Mouse (Mus musculus): Measurements from ENCODE around the gene Abca13.

Gene Abca13

GRCm38 (mm10) chr11:9684952-9685351 lies 493.2 kb downstream of the Abca13 start:
- DNase-seq (ENCODE audit: low spot score), result no peak

GRCm38 (mm10) chr11:9705190-9705589 lies 513.4 kb downstream of the Abca13 start:
- no peak for DNase-seq (ENCODE audit: low spot score)

GRCm38 (mm10) chr11:9727810-9728490 lies 536.2 kb downstream of the Abca13 start:
- peak; percentile 1 for DNase-seq (ENCODE audit: low spot score)

- no peak for DNase-seq (ENCODE audit: low spot score)
These were observed 539.6 kb downstream of the Abca13 start for GRCm38 (mm10) chr11:9731300-9731699.

Measured in lung, postnatal 25 days (tissue).